Mouse (Mus musculus): ENCODE results near the gene Tmem191c. TPM values are rescaled to one million over a fixed set of nuclear protein-coding genes. Genes with fewer than 3 reads are reported as not detected.

Gene Tmem191c
- 17.5 and 19.0 TPM in 2 replicates for polyA plus RNA-seq (2012; rRNA removed)

DNA sequence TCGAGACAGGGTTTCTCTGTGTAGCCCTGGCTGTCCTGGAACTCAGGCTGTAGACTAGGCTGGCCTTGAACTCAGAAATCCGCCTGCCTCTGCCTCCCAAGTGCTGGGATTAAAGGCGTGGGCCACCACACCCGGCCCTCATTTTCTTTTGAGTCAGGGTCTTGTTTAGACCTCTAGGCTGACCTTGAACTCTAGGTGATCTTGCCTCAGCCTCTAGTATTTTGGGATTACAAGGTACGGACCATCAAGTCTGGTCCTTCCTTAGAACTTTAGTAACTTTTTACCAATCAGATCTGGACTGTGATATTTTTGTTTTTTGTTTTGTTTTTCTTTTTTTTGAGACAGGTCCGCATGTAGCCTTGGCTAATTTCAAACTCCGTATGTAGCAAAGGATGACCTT, at the start of gene Tmem191c:
Gene Tmem191c, plus strand, starts transcription at position 357 of the 400 bp plus-strand sequence.

DNA sequence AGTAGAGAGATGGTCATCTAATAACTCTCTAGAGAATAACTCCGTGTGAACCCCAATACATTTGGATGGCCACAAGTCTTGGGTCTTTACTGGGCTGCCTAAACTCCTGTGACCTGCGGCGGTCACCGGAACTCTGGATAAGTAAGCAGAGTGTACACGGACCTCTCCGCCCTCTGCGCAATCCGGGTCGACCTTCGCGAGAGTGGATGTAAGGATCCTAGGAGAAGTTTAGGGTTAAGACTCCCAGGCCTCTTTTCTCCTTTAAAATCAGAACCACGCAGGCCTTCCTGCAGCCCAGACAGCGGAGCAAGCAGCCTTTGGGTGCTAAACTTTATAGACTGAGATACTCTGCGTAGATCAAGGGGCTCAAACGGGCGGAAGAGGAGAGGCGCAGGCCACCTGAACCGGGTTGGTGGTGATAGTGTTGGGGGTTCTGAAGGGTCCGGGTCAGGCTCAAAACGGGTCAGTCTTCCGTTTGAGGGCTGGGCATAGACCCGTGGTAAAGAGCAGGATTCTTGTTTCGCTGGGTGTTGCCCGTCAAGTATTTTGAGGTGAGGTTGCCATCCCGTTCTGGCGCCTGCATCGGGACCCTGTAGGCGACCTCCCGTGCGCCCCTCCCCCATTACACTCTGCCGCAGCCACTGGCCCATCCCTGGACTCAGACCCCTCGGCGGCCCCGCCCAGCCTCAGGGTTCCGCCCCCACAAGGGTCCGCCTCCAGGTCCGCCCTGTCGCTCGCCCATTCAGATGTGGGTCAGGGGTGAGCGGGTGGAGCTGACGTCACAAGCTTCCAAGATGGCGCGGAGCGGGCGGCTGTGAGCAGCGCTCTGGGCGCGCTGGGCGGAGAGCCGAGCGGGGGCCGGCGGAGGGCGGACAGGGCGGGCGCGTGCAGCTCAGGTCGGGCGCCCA, 42.8 kb upstream of the Tmem191c start, which contains the start of gene Hic2:
Gene Hic2, plus strand, starts transcription at position 779 of the 908 bp plus-strand sequence.

DNA sequence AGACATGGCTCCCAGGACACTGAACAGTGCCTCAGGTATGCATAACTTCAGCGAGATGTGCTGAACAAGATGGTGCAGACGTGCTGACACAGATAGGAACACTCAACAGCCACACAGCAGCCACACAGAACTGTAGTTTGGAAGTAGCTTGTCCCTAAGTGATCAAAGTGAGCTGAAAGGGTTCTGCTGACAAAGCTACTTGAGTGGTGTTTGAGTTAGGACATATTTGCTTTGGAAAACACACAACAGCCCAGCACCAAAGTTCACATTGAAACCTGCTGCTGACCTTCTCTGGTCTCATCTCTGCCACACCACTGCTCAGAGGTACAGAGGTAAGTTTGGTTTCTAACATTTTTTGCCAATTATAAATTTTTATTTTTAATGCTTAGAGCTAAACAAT, 55.2 kb downstream of the Tmem191c start, which contains the start of gene Serpind1:
Gene Serpind1, plus strand, starts transcription at position 256 of the 400 bp plus-strand sequence.

Other genes starting within 250 kb of the Tmem191c start
- 0.49 and 0.68 TPM in 2 replicates for gene Ypel1, start 206.4 kb upstream of the Tmem191c start, polyA plus RNA-seq (2012; rRNA removed)
- gene Ppil2, start 164.8 kb upstream of the Tmem191c start, polyA plus RNA-seq (2012; rRNA removed) = 69.8 and 71.2 TPM in 2 replicates
- 6.8 and 8.1 TPM in 2 replicates for gene 2610318N02Rik, start 150.9 kb upstream of the Tmem191c start, polyA plus RNA-seq (2012; rRNA removed)
- 113 and 133 TPM in 2 replicates for gene Sdf2l1, start 143.7 kb upstream of the Tmem191c start, polyA plus RNA-seq (2012; rRNA removed)
- 67.1 and 81.4 TPM in 2 replicates for gene Ydjc, start 131.5 kb upstream of the Tmem191c start, polyA plus RNA-seq (2012; rRNA removed)
- 11.6 and 13.3 TPM in 2 replicates for gene Ccdc116, start 128.8 kb upstream of the Tmem191c start, polyA plus RNA-seq (2012; rRNA removed)
- gene Ube2l3, start 73.4 kb upstream of the Tmem191c start, polyA plus RNA-seq (2012; rRNA removed) = 53.5 and 63.4 TPM in 2 replicates
- gene Rimbp3, start 67.5 kb upstream of the Tmem191c start, polyA plus RNA-seq (2012; rRNA removed) = 0.16 and 0.17 TPM in 2 replicates
- 4.2 and 4.3 TPM in 2 replicates for gene Hic2, start 42.5 kb upstream of the Tmem191c start, polyA plus RNA-seq (2012; rRNA removed)
- 0.05 and 0.16 TPM in 2 replicates for gene Serpind1, start 55.3 kb downstream of the Tmem191c start, polyA plus RNA-seq (2012; rRNA removed)
- gene Snap29, start 129.9 kb downstream of the Tmem191c start, polyA plus RNA-seq (2012; rRNA removed) = 4.3 and 4.5 TPM in 2 replicates
- 37.9 and 39.7 TPM in 2 replicates for gene Pi4ka, start 130.2 kb downstream of the Tmem191c start, polyA plus RNA-seq (2012; rRNA removed)
- 40.0 and 48.0 TPM in 2 replicates for gene Crkl, start 175.9 kb downstream of the Tmem191c start, polyA plus RNA-seq (2012; rRNA removed)
- gene Aifm3, start 213.5 kb downstream of the Tmem191c start, polyA plus RNA-seq (2012; rRNA removed) = 1.3 and 1.5 TPM in 2 replicates
- 193 and 231 TPM in 2 replicates for gene Lztr1, start 232.6 kb downstream of the Tmem191c start, polyA plus RNA-seq (2012; rRNA removed)